Mouse (Mus musculus) lung, adult 2 months (tissue): Measurements from ENCODE around the gene Irx3.
A peak's percentile ranks its signal among the peaks of the same experiment; 100 is the strongest.

Source experiments
- CTCF ChIP-seq: fragments of 200-500 bp; IDR thresholded peaks from 2 replicates; pipeline ENCODE4 v1.5.1; 2011; ENCODE audit warnings: mild to moderate bottlenecking, low read length, control low read depth; ENCODE audit not compliant: insufficient read depth
- POLR2A ChIP-seq: fragments of 200-500 bp; IDR thresholded peaks from 2 replicates; pipeline ENCODE4 v1.6.1; 2011; ENCODE audit warnings: low read depth, mild to moderate bottlenecking, control low read depth, low read length, borderline replicate concordance; ENCODE audit errors: extremely low read depth

DNA sequence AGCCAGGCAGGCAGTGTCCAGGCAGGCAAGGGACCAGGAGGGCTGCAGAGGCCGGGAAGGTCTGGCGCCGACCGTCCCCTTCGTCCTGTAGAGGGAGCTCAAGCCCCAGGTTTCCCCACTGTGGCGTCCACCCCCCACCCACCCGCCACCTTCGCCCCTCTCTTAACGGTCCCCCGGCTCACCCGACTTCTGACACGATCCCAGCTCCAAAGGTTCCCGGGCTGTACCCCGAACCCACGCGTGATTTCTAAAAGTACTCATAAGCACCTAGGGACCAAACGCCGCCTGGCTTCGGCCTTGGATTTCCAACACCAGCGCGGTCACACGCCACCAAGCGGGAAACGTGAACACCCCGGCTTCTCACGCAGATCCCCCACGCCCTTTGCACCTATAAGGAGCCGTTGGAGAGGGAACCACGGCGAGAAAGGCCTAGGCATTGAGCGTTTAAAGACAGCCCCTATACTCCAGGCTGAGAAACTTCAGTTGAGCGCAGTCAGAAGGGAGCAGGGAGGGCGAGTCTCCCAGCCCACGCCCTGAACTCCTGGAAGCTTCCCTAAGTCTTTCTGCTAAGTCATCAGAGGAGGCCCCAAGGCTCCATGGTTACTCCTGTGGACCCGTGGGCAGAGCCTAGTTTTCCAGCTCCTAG lies 4.1 kb downstream of the Irx3 start:
- TF ChIP-seq CTCF (peak; percentile 46), POLR2A (peak; percentile 23; the same call in 1 of the 2 replicates)
